Mouse (Mus musculus) liver, embryonic 12.5 days (tissue): ENCODE results near the gene 6430571L13Rik. TPM values are rescaled to one million over a fixed set of nuclear protein-coding genes. Genes with fewer than 3 reads are reported as not detected.

Experiments
- ATAC-seq: fragments of 200-750 bp; cut with Nextera tagmentation; 2 replicates; pipeline ENCODE4 v1.8.0; 2017; ENCODE audit warnings: moderate number of reproducible peaks, mild to moderate bottlenecking, moderate library complexity
- H3K27ac ChIP-seq: fragments of 300-500 bp; sonication (generic); 2 replicates; pipeline ENCODE4 v1.5.1; 2016; ENCODE audit warnings: mild to moderate bottlenecking
- H3K27me3 ChIP-seq: fragments of 300-500 bp; sonication (generic); replicated peaks from 2 replicates; pipeline ENCODE4 v1.6.1; 2016; ENCODE audit warnings: mild to moderate bottlenecking, moderate library complexity
- H3K36me3 ChIP-seq: fragments of 300-500 bp; sonication (generic); 2 replicates; pipeline ENCODE4 v1.6.1; 2016; ENCODE audit warnings: mild to moderate bottlenecking, moderate library complexity
- H3K4me1 ChIP-seq: fragments of 300-500 bp; sonication (generic); 2 replicates; pipeline ENCODE4 v1.6.1; 2016
- H3K4me2 ChIP-seq: fragments of 300-500 bp; sonication (generic); 2 replicates; pipeline ENCODE4 v1.6.1; 2016; ENCODE audit warnings: mild to moderate bottlenecking, moderate library complexity
- H3K4me3 ChIP-seq: fragments of 300-500 bp; sonication (generic); 2 replicates; pipeline ENCODE4 v1.5.1; 2016; ENCODE audit warnings: mild to moderate bottlenecking, moderate library complexity
- H3K9ac ChIP-seq: fragments of 300-500 bp; sonication (generic); 2 replicates; pipeline ENCODE4 v1.6.1; 2016; ENCODE audit warnings: mild to moderate bottlenecking, moderate library complexity
- H3K9me3 ChIP-seq: fragments of 300-500 bp; sonication (generic); replicated peaks from 2 replicates; pipeline ENCODE4 v1.6.1; 2016; ENCODE audit warnings: mild to moderate bottlenecking, moderate library complexity
- WGBS: fragments of 180-500 bp; shearing (Covaris S2); methylation state at CpG from one replicate; pipeline ENCODE4 v1.1.7; 2016; ENCODE audit not compliant: insufficient replicate concordance; 5-methylcytosine and 5-hydroxymethylcytosine counted together
- polyA plus RNA-seq: library from polyadenylated mRNA; unstranded; fragments of >200 nt; fragmentation: Nextera tagmentation; extraction: Ambion mirVana; gene quantifications from 2 replicates; pipeline ENCODE4 v1.2.1, GENCODE M21; 2016

6430571L13Rik gene
- polyA plus RNA-seq, 1 experiment from 2014 or later, result 0.06 TPM

DNA sequence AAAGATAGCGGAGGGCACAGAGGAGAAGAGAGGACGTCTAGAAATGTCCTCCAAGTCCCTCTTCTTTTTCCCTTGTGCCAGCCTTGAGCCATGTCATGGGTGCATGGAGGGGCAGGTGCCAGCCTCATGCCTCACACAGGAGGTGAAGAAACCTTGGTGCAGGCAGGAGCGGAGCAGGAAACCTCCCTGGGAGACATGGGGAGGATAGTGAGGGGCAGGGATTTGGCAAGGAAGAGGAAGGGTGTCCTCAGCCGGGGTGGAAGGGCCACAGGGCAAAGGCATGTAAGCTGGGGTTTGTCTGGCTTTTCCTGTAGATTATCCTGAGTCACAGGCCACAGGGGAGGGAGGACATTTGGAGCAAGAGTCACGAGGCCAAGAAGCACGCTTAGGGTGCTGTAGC, 3.6 kb downstream of the 6430571L13Rik start:
- Histone ChIP-seq H3K4me2 (no peak overlapping the region), H3K4me3 (no peak overlapping the region), H3K27ac (no peak overlapping the region), H3K9me3 (no peaks in the 10 kb centered on the region), H3K9ac (no peak overlapping the region), H3K4me1 (peaks cover 14% of the 10 kb centered on the region), H3K27me3 (peaks cover 66% of the 10 kb centered on the region), H3K36me3 (no peaks in the 10 kb centered on the region)
- 54% methylated on average over 6 of the region's 6 CpGs for WGBS
- ATAC-seq, result no peak

DNA sequence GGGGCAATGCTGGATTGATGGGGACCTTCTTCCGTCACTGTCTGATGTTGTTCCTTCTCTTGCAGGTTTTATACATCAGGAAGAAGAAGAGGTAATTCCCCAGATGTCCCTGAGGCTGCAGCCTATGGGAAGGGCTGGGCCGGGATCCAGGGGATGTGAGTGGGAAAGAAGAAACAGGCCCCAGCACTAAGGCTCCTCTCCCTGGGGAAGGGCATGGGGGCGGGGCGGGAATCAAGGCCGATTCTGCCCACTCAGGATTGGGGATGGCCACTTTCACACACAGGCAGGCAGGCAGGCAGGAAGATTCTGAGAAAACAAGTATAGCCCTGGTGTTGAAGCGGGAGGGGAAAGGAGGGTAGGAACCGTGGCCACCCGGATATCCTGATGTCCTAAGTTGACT, 5.7 kb downstream of the 6430571L13Rik start:
- Histone ChIP-seq H3K9ac (no peak overlapping the region), H3K9me3 (no peaks in the 10 kb centered on the region), H3K4me1 (peaks cover under 1% of the 10 kb centered on the region), H3K27me3 (peaks cover 75% of the 10 kb centered on the region), H3K4me2 (no peak overlapping the region), H3K36me3 (no peaks in the 10 kb centered on the region), H3K27ac (no peak overlapping the region), H3K4me3 (no peak overlapping the region)
- no peak for ATAC-seq
- WGBS, result 81% methylated on average over 8 of the region's 8 CpGs

DNA sequence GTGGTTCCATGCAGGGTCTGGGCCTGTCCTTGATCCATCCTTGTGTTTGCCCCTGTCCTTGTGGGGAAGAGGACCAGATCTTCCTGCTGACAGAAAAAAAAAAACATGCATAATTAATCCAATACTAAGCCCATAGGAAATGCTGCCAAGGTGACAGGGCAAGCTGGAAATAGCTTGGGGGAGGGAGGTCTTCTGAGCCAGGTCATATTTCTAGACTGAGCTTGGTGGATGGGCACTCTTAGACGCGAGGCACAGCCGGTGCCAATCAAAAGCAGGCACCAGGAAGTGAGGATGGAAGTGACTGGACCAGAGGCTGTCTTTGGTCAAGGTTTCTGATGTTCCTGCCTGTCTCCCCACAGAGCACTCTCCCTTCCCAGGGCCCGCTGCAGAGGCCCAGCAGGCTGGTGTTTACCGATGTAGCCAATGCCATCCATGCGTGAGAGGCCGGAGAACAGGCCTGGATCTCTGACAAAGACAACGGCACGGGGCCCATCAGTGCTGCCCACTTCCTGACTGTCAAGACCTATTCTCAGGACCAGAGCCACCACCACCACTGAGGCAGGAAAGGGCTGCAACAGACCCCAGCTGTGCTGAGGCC, 7.3 kb downstream of the 6430571L13Rik start:
- WGBS, result 53% methylated on average over 9 of the region's 9 CpGs
- Histone ChIP-seq H3K4me1 (no peaks in the 10 kb centered on the region), H3K27ac (no peak overlapping the region), H3K36me3 (no peaks in the 10 kb centered on the region), H3K9ac (no peak overlapping the region), H3K4me3 (no peak overlapping the region), H3K4me2 (no peak overlapping the region), H3K9me3 (no peaks in the 10 kb centered on the region), H3K27me3 (peaks cover 73% of the 10 kb centered on the region)
- ATAC-seq, result no peak

DNA sequence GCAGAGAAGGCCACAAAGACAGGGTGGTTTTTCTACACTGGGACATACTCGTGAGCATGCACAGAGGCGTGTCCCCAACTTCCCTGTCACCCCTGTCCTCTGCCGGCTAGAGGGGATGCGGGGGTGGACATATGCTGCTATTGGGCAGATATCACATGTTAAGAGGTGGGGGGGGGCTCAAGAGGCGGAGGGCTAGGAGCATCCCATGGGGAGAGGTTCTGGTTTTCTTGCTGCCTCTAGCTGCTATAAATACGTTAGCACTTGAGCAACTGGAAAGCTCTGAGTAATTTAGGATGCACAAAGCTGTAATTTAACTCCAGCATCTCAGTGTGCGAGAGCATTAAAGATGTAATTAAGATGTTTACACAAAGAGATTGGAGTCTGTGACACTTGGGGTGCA, 8.9 kb downstream of the 6430571L13Rik start:
- Histone ChIP-seq H3K27ac (no peak overlapping the region), H3K27me3 (peaks cover 73% of the 10 kb centered on the region), H3K4me2 (no peak overlapping the region), H3K4me3 (no peak overlapping the region), H3K9ac (no peak overlapping the region), H3K9me3 (no peaks in the 10 kb centered on the region), H3K4me1 (no peaks in the 10 kb centered on the region), H3K36me3 (no peaks in the 10 kb centered on the region)
- ATAC-seq, result no peak
- WGBS, result 49% methylated on average over 7 of the region's 7 CpGs

DNA sequence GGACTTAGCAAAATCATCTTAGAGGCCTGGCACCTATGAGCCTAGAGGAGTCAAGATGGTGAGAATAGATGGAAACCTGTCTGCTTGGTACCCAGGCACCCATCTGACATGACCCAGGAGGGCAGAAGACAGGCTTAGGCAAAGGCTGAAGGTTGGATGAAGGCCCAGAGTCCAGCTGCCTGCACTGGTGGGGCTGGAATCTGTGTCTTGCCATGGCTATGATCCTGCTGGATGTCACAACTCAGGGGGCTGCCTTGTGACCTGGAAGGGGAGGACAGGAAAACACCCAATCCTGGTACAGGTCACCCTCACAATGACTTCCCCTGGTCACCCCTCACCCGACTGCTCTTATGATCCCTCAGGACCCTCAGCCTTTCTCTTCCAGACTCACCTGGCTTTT, 14.4 kb downstream of the 6430571L13Rik start:
- no peak overlapping the region for H3K4me2 ChIP-seq
- H3K36me3 ChIP-seq, result no peaks in the 10 kb centered on the region
- H3K27me3 ChIP-seq, result peaks cover 76% of the 10 kb centered on the region
- ATAC-seq, result no peak
- H3K4me3 ChIP-seq, result no peak overlapping the region
- H3K9ac ChIP-seq, result no peak overlapping the region
- no peaks in the 10 kb centered on the region for H3K4me1 ChIP-seq
- H3K27ac ChIP-seq, result no peak overlapping the region
- H3K9me3 ChIP-seq, result no peaks in the 10 kb centered on the region
- 64% methylated on average over 1 of the region's 1 CpGs for WGBS

DNA sequence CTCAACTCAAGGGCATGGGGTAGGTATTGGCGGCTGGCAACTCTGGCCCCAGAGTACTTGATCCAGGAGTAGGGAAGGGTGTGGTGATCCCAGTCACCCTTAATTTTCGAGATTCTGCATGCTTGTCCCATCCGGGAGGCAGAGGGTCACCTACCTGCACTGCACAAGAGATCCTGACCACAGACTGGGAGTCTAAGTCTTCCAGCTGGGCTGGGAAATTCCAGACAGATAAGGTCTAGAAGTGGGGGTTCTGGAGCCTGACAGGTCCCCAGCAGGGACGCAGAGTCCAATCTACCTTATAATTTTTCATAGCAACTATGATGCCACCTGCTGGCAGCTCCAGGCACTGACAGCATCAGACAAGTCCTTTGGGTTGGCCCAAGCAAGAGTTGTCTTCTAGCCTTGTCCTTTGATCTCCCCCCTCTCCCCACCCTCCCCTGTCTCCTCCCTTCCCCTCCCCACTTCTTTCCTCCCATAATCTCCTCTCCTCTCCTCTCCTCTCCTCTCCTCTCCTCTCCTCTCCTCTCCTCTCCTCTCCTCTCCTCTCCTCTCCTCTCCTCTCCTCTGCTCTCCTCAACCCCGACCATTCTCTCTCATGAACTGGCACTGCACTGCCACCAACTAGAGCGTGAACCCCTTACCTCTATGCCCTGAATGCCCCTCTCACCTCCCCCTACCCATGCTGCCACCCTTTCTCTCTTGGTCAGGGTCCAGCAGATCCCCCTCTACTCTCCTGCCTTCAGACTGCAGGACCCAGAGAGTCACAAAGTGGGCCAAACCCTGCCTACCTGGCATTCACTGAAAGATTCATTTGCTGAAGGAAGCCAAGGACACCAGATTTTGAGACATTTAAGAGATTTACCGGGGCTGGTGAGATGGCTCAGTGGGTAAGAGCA, 15.7 kb downstream of the 6430571L13Rik start:
- 49% methylated on average over 7 of the region's 7 CpGs for WGBS
- no peaks in the 10 kb centered on the region for H3K9me3 ChIP-seq
- H3K4me3 ChIP-seq, result no peak overlapping the region
- ATAC-seq, result no peak
- no peak overlapping the region for H3K4me2 ChIP-seq
- H3K36me3 ChIP-seq, result no peaks in the 10 kb centered on the region
- H3K27ac ChIP-seq, result no peak overlapping the region
- peaks cover 10% of the 10 kb centered on the region for H3K4me1 ChIP-seq
- no peak overlapping the region for H3K9ac ChIP-seq
- H3K27me3 ChIP-seq, result peaks cover 70% of the 10 kb centered on the region

DNA sequence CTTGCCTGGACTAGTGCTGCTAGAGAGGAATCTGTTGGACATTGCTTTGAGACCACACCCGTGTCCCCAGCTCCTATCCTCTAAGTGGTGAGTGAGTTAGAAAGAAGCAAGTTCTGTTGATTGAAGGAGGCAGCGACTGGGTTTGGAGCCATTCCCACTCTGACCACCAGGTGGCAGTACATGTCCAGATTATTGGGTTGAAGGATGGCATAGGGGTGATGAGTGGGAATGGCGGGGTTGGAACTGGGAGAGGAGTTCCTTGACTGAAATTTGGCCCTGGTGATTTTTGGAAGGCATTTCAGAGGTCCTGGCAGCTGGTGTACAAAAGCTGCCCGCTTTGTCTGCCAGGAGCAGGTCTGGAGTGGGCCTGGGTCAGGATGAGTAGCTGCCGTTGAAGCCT, 17.2 kb downstream of the 6430571L13Rik start:
- Histone ChIP-seq H3K4me3 (no peak overlapping the region), H3K9ac (no peak overlapping the region), H3K9me3 (no peaks in the 10 kb centered on the region), H3K27ac (no peak overlapping the region), H3K4me2 (no peak overlapping the region), H3K27me3 (peaks cover 65% of the 10 kb centered on the region), H3K36me3 (no peaks in the 10 kb centered on the region), H3K4me1 (peaks cover 12% of the 10 kb centered on the region)
- 24% methylated on average over 5 of the region's 5 CpGs for WGBS
- ATAC-seq, result no peak

DNA sequence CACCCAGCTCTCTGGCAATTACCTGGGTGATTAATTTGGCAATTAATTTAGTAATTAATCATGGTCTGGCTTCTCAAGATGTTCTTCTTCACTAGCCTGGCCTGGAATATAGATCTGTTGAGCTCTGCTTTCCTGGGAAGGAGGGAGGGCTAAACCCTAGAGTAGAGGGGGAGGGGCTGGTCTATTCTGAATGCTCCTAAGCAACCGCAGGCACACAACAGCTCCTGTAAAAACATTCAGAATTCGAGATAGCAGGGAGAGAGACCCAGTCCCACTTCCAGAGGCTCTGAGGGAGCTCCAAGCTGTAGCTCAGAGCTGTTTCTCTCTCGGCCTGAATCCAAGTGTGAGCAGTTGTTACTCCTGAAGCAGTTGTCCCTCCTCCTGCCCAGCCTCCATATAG, 20.6 kb downstream of the 6430571L13Rik start:
- H3K27ac ChIP-seq, result no peak overlapping the region
- H3K9ac ChIP-seq, result no peak overlapping the region
- peaks cover 12% of the 10 kb centered on the region for H3K4me1 ChIP-seq
- 15% methylated on average over 3 of the region's 3 CpGs for WGBS
- no peaks in the 10 kb centered on the region for H3K9me3 ChIP-seq
- ATAC-seq, result no peak
- peaks cover 51% of the 10 kb centered on the region for H3K27me3 ChIP-seq
- no peak overlapping the region for H3K4me3 ChIP-seq
- H3K36me3 ChIP-seq, result no peaks in the 10 kb centered on the region
- H3K4me2 ChIP-seq, result no peak overlapping the region

DNA sequence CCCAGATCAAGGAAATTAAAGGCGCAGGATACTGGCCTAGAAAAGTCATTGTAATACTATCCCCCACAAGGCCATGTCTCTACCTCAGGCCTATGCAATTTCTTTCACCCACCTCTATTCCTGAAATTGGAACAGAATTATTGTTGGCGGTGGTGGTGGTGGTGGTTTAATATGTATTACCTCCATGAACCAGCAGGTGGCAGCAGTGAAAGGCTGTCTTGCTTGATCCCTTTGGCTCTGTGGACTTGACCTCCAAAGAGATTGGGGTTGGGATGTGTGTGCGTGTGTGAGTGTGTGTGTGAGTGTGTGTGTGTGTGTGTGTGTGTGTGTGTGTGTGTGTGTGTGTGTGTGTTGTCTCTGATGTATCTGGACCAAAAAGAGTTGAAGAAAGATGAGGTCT, 26.2 kb downstream of the 6430571L13Rik start:
- Histone ChIP-seq H3K4me2 (peak overlapping the region; percentile 16; the same call in 1 of the 2 replicates), H3K4me1 (peaks cover 50% of the 10 kb centered on the region), H3K9me3 (no peaks in the 10 kb centered on the region), H3K27ac (peak overlapping the region; percentile 46; the same call in 1 of the 2 replicates), H3K27me3 (peaks cover 31% of the 10 kb centered on the region), H3K4me3 (no peak overlapping the region), H3K9ac (no peak overlapping the region), H3K36me3 (no peaks in the 10 kb centered on the region)
- ATAC-seq, result no peak
- WGBS, result 7% methylated on average over 3 of the region's 3 CpGs

DNA sequence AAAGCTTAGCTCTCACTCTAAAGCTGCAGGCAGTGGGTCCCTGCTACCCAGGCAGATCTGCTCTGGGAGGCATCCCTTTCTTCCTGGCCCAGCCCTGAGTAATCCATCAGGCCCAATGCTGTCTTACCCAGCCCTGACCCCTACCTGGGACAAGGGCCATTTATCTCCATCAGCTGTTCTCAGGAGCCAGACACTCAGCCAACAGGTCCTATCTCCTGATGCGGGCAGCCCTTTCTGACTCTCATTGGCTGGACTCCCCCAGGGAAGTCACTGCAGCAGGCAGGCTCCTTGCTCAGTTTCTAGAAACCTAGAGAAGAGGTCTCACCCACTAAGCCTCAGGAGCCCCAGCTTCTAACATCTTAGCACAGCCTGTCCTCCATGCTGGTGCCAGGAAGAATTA, 27.9 kb downstream of the 6430571L13Rik start:
- 59% methylated on average over 1 of the region's 1 CpGs for WGBS
- H3K4me2 ChIP-seq, result peak overlapping the region; percentile 73

DNA sequence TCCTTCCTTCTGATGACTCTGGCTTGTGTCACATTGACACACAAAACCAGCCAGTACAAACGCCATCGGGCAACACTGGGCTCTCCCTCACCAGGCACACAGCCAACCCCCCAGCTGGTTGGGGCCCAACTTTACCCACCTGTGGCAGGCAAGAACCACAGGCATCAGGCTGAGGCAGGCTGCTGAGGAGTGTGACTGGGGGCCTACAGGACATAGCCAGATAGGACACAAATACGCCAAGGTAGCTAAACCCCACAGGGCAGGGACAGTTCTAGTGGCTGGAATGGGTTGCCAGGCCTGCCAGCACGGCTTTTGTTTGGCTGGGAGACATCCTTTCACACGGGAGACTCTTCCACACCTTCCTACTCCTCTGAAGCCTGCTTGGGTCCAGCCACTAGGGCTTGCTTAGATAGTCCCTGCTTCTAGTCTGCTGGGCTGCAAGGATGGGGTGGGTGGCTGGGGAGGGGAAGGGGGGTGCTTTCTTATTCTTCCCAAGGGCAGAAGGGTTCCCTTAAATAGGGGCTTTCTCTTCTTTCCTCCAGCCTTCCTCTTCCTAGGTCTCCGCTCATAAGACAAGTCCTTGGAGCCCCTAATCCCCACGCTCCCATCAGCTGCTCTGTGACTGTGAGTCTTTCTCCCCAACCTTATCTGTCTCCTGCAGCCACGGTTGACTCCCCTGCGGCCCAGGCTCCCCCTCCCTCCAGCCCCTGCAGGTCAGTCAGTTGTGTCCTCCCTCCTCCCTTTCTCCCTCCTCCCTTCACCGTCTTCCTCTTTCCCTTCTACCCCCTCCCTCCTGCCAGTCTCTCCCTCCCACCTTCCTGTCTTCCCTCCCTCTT, 29.1 kb downstream of the 6430571L13Rik start:
- H3K4me2 ChIP-seq, result peak overlapping the region; percentile 73
- ATAC-seq, result peak; percentile 94
- H3K9ac ChIP-seq, result peak overlapping the region; percentile 66
- peak overlapping the region; percentile 95 for H3K27ac ChIP-seq
- peaks cover 78% of the 10 kb centered on the region for H3K4me1 ChIP-seq
- H3K27me3 ChIP-seq, result peaks cover 28% of the 10 kb centered on the region
- H3K36me3 ChIP-seq, result no peaks in the 10 kb centered on the region
- 14% methylated on average over 10 of the region's 10 CpGs for WGBS
- no peaks in the 10 kb centered on the region for H3K9me3 ChIP-seq
- H3K4me3 ChIP-seq, result peak overlapping the region; percentile 27

More for the DNA sequence above, 27.9 kb downstream of the 6430571L13Rik start:
- ATAC-seq, result peak; percentile 45
- H3K9me3 ChIP-seq, result no peaks in the 10 kb centered on the region
- peak overlapping the region; percentile 66 for H3K9ac ChIP-seq
- H3K4me1 ChIP-seq, result peaks cover 66% of the 10 kb centered on the region
- H3K27me3 ChIP-seq, result peaks cover 22% of the 10 kb centered on the region
- H3K36me3 ChIP-seq, result no peaks in the 10 kb centered on the region
- H3K4me3 ChIP-seq, result no peak overlapping the region
- peak overlapping the region; percentile 95 for H3K27ac ChIP-seq

DNA sequence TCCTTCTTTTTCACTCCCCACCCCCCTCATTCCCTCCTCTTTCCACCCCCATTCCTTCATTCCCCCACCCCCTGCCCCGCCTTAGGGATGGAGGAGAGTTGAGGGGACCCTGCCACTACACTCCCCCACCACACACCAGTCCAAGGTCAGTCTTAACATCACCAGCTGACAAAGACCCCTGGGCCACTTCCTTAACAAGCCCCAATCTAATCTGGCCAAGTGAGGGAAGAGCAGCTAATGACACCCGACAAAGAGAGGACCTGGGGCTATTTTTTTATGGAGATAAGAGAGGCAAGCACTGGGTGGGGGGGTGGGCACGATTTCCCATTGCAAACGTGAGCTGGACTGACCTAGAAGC, 29.7 kb downstream of the 6430571L13Rik start:
- Histone ChIP-seq H3K27me3 (peaks cover 31% of the 10 kb centered on the region), H3K27ac (peak overlapping the region; percentile 95), H3K9ac (peak overlapping the region; percentile 66), H3K36me3 (no peaks in the 10 kb centered on the region), H3K4me3 (peak overlapping the region; percentile 7; the same call in 1 of the 2 replicates), H3K9me3 (no peaks in the 10 kb centered on the region), H3K4me1 (peaks cover 84% of the 10 kb centered on the region), H3K4me2 (peak overlapping the region; percentile 73)
- ATAC-seq, result peak; percentile 32
- 2% methylated on average over 4 of the region's 4 CpGs for WGBS
